Mouse (Mus musculus): Measurements from ENCODE around the gene Slc8a2. TPM values are rescaled to one million over a fixed set of nuclear protein-coding genes. Genes with fewer than 3 reads are reported as not detected.

Gene Slc8a2
- polyA plus RNA-seq (2012; ENCODE audit: low replicate concordance), result 0.44 and 0.93 TPM in 2 replicates

GRCm38 (mm10) chr7:16129421-16129845 is at the start of gene Slc8a2:
Slc8a2 (plus strand) TSS chr7:16129826.

GRCm38 (mm10) chr7:16098021-16099017 is 31.3 kb upstream of the Slc8a2 start, which contains the start of gene Napa:
Napa (plus strand) TSS chr7:16098458.

DNA sequence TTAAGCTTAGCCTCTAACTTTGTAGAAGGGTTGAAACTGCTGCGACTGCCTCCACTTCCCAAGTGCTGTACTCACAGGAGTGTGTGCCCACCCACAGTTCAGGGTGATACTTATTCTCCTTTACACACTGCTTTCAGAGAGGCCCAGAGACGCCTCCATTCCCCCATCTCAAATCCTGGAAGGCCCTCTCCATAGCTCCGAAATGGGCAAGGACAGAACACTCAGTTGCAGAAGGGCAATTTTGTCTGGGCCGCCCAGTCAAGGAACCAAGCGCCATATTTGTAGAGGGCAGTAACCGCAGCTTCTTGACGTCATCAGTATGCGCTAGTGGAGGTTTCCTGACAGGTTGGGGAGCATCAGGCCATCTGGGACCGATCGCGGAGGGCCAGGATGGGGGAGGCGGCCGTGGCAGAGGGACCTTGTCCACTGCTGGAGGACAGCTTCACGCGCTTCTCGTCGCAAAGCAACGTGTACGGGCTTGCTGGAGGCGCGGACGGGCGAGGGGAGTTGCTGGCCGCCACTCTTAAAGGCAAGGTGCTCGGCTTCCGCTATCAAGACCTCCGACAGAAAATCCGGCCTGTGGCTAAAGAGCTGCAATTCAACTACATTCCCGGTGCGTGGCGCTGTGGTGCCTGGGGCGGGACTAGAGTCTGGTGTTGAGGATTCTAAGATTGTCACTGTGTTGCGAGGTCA is 9.9 kb upstream of the Slc8a2 start, which contains the start of gene Kptn:
TSS of gene Kptn (plus strand) at position 327 of the 693 bp plus-strand sequence.

DNA sequence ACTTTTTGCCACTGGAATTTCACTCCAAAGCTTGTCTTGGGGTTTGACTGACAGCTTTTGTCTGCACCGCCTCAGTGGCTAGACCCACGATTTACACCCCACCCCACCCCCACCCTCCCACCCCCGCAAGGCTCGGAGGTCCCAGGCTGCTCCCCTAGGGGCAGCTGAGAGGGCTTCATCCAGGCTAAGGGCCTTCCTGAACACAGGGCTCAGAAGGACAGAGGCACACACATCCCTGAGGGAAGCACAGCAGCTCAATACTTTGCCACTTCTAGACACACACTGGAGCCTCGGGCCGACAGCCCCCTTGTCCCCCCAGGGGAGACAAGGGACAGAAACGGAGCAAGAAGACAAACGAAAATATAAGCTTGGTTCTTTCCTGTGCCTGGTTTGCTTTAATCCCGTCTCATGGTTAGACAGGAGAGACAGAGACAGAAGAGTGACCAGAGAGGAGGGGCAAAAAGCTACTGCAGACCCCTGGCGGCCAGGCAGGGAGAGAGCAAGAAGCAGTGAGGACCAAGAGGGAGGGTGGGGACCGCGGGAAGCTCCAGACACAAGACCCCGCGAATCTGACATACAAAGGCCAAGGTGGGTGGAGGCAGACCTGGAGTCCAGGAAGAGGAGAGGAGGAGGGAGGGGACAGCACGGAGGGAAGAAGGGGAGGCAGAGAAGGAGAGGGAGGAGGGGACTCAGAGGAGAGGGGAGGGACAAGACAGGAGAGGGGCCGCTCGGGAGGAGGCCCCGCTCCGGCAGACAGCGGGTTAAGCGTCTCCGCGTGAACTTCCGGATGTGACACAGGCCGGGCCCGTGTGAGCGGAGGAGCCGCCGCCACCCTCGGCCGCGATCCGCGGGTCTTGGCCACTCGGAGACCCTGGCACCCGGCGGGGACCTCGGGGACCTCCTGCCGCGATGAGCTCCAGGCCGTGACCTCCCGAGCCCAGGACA is 45.2 kb downstream of the Slc8a2 start, which contains the start of gene Meis3:
TSS of gene Meis3 (plus strand) at position 494 of the 945 bp plus-strand sequence.

Other genes starting within 250 kb of the Slc8a2 start
- gene Crx, start 249.9 kb upstream of the Slc8a2 start, polyA plus RNA-seq (2012; ENCODE audit: low replicate concordance), result not detected in 2 replicates
- not detected in 2 replicates for gene Crxos, start 247.2 kb upstream of the Slc8a2 start, polyA plus RNA-seq (2012; ENCODE audit: low replicate concordance)
- gene Selenow, start 207.4 kb upstream of the Slc8a2 start, polyA plus RNA-seq (2012; ENCODE audit: low replicate concordance), result 96.0 and 751 TPM in 2 replicates
- 567 and 832 TPM in 2 replicates for gene Nop53, start 183.8 kb upstream of the Slc8a2 start, polyA plus RNA-seq (2012; ENCODE audit: low replicate concordance)
- 1.5 and 4.8 TPM in 2 replicates for gene Ehd2, start 162.3 kb upstream of the Slc8a2 start, polyA plus RNA-seq (2012; ENCODE audit: low replicate concordance)
- gene Bicra, start 81.9 kb upstream of the Slc8a2 start, polyA plus RNA-seq (2012; ENCODE audit: low replicate concordance), result 162 and 369 TPM in 2 replicates
- gene Zfp541, start 68.0 kb upstream of the Slc8a2 start, polyA plus RNA-seq (2012; ENCODE audit: low replicate concordance), result 0.51 TPM in 1 of 2 replicates, not detected in the other
- 107 and 182 TPM in 2 replicates for gene Napa, start 31.4 kb upstream of the Slc8a2 start, polyA plus RNA-seq (2012; ENCODE audit: low replicate concordance)
- gene Kptn, start 9.9 kb upstream of the Slc8a2 start, polyA plus RNA-seq (2012; ENCODE audit: low replicate concordance), result 18.1 and 30.7 TPM in 2 replicates
- gene Meis3, start 45.3 kb downstream of the Slc8a2 start, polyA plus RNA-seq (2012; ENCODE audit: low replicate concordance), result 18.3 and 26.2 TPM in 2 replicates
- 48.5 and 105 TPM in 2 replicates for gene Dhx34, start 92.2 kb downstream of the Slc8a2 start, polyA plus RNA-seq (2012; ENCODE audit: low replicate concordance)
- gene C5ar2, start 114.3 kb downstream of the Slc8a2 start, polyA plus RNA-seq (2012; ENCODE audit: low replicate concordance), result 0.54 and 0.97 TPM in 2 replicates
- 7.8 and 14.0 TPM in 2 replicates for gene C5ar1, start 129.7 kb downstream of the Slc8a2 start, polyA plus RNA-seq (2012; ENCODE audit: low replicate concordance)
- gene Inafm1, start 143.8 kb downstream of the Slc8a2 start, polyA plus RNA-seq (2012; ENCODE audit: low replicate concordance), result 28.8 and 82.8 TPM in 2 replicates
- gene Ccdc9, start 157.0 kb downstream of the Slc8a2 start, polyA plus RNA-seq (2012; ENCODE audit: low replicate concordance), result 99.7 and 173 TPM in 2 replicates
- 52.3 and 259 TPM in 2 replicates for gene Bbc3, start 178.6 kb downstream of the Slc8a2 start, polyA plus RNA-seq (2012; ENCODE audit: low replicate concordance)